In the genomic region with DNA sequence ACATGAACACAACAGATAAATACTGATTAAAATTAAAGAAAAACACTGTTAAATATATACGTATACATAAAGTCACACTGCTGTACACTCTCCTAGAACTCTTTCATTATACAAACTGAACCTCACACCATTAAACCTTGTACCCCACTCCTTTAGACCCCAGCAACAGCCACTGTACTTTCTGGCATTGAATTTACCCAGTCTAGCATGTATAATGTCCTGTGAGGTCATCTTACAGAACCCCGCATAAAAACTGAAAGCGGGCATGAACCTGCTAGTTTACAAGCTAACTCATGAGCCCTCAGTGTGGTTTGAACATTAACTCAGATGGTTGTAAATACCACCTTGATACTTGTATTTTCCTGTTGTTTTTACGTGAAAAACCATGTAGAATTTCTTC, we compare ENCODE assay signal across 31 mouse cellular contexts.
DNase-seq lines count a peak whose midpoint lies in the region; ATAC-seq and TF ChIP-seq lines count a peak whose summit lies in the region.
"Had no signal": no experiment of that assay in that cellular context is flagged by ENCODE, and none has a peak within 500 bp of the region (broad histone marks: within the 10 kb centered on the region; RNA-seq: fewer than 3 reads in every experiment).

No protein-coding gene starts in this region.

- no peak for TF ChIP-seq CTCF in brain, embryonic 14.5 days (IDR thresholded peaks at IDR 0.05; ENCODE audit: borderline replicate concordance, extremely low read depth, insufficient read depth, insufficient read length)

- no peak overlapping the region for H3K9ac ChIP-seq in forebrain, embryonic 12.5 days
- H3K9ac ChIP-seq in kidney, embryonic 15.5 days: no peak overlapping the region
- H3K9ac ChIP-seq: embryonic facial prominence, embryonic 13.5 days; heart, embryonic 12.5 days; heart, embryonic 15.5 days; hindbrain, embryonic 13.5 days; intestine, embryonic 15.5 days had no signal

- no peak overlapping the region for H3K27ac ChIP-seq in forebrain, embryonic 12.5 days
- no peak overlapping the region for H3K27ac ChIP-seq in forebrain, embryonic 10.5 days
- H3K27ac ChIP-seq in kidney, embryonic 15.5 days: 0 out of 2 replicates have a peak overlapping the region, but pooled peaks have one; percentile 34
- H3K27ac ChIP-seq: embryonic facial prominence, embryonic 10.5 days; embryonic facial prominence, embryonic 13.5 days; gastrocnemius, adult 2 months; heart, embryonic 15.5 days; hindbrain, embryonic 10.5 days; hindbrain, embryonic 13.5 days; intestine, embryonic 15.5 days had no signal

- no peak for DNase-seq in forebrain, embryonic 10.5 days (ENCODE audit: extremely low spot score, low spot score)
- no peak for DNase-seq in kidney, postnatal 10 days
- DNase-seq in brain, embryonic 14.5 days (ENCODE audit: low read depth): peak; percentile 55
- DNase-seq in retina, postnatal 1 day: peak; percentile 51
- DNase-seq in urinary bladder, postnatal 36 days (ENCODE audit: low spot score in 2 of 2): no peak
- DNase-seq: adrenal gland, adult 2 months; adrenal gland, postnatal 14 days; B cell, adult 2 months; cerebellum, adult 11-12 months; cerebellum, adult 8-10 months; cerebellum, postnatal 10 days; cerebellum, postnatal 36 days; embryo, embryonic 11 days; gastrocnemius, adult 2 months; gastrocnemius, postnatal 14 days; heart, adult 11 months; heart, postnatal 10 days; heart, postnatal 36 days had no signal

- 0 out of 2 replicates have a peak, but pooled peaks cover 3% of the 10 kb centered on the region for H3K4me1 ChIP-seq in forebrain, embryonic 12.5 days
- 0 out of 2 replicates have a peak, but pooled peaks cover 5% of the 10 kb centered on the region for H3K4me1 ChIP-seq in forebrain, embryonic 10.5 days
- H3K4me1 ChIP-seq in kidney, embryonic 15.5 days: 0 out of 2 replicates have a peak, but pooled peaks cover 4% of the 10 kb centered on the region
- H3K4me1 ChIP-seq: embryonic facial prominence, embryonic 10.5 days; embryonic facial prominence, embryonic 13.5 days; heart, embryonic 12.5 days; heart, embryonic 15.5 days; hindbrain, embryonic 13.5 days; intestine, embryonic 15.5 days had no signal

- WGBS in forebrain, embryonic 12.5 days: 69% methylated on average over 4 of the region's 4 CpGs
- WGBS in forebrain, embryonic 10.5 days: 87% methylated on average over 4 of the region's 4 CpGs
- 74% methylated on average over 4 of the region's 4 CpGs for WGBS in kidney, embryonic 15.5 days

- H3K36me3 ChIP-seq in forebrain, embryonic 12.5 days (replicated peaks): no peaks in the 10 kb centered on the region
- 0 out of 2 replicates have a peak, but pooled peaks cover 3% of the 10 kb centered on the region for H3K36me3 ChIP-seq in forebrain, embryonic 10.5 days (replicated peaks)
- peaks cover 65% of the 10 kb centered on the region for H3K36me3 ChIP-seq in kidney, embryonic 15.5 days
- H3K36me3 ChIP-seq: G1E; hindbrain, embryonic 13.5 days; intestine, embryonic 15.5 days had no signal

- no peaks in the 10 kb centered on the region for H3K9me3 ChIP-seq in forebrain, embryonic 12.5 days
- no peaks in the 10 kb centered on the region for H3K9me3 ChIP-seq in forebrain, embryonic 10.5 days
- H3K9me3 ChIP-seq in kidney, embryonic 15.5 days (replicated peaks): no peaks in the 10 kb centered on the region
- H3K9me3 ChIP-seq: embryonic facial prominence, embryonic 10.5 days; embryonic facial prominence, embryonic 13.5 days; heart, embryonic 12.5 days; heart, embryonic 15.5 days; hindbrain, embryonic 10.5 days; hindbrain, embryonic 13.5 days; intestine, embryonic 15.5 days had no signal

- TF ChIP-seq POLR2A in brain, embryonic 14.5 days (IDR thresholded peaks at IDR 0.05; ENCODE audit: borderline replicate concordance, extremely low read depth, insufficient read depth, insufficient read length, poor library complexity, severe bottlenecking): no peak

- H3K27me3 ChIP-seq in forebrain, embryonic 12.5 days: no peaks in the 10 kb centered on the region
- no peaks in the 10 kb centered on the region for H3K27me3 ChIP-seq in forebrain, embryonic 10.5 days (ENCODE audit: poor library complexity, severe bottlenecking)
- no peaks in the 10 kb centered on the region for H3K27me3 ChIP-seq in kidney, embryonic 15.5 days
- H3K27me3 ChIP-seq: CH12.LX; embryonic facial prominence, embryonic 13.5 days; heart, embryonic 12.5 days; heart, embryonic 15.5 days; hindbrain, embryonic 13.5 days; intestine, embryonic 15.5 days had no signal

- ATAC-seq in forebrain, embryonic 12.5 days (ENCODE audit: low FRiP score): peak; percentile 49; the same call in 1 of the 2 replicates
- ATAC-seq in kidney, embryonic 15.5 days (replicated peaks; ENCODE audit: low FRiP score): no peak
- ATAC-seq: hindbrain, embryonic 16.5 days; intestine, embryonic 15.5 days had no signal

- H3K4me2 ChIP-seq in forebrain, embryonic 12.5 days: no peak overlapping the region
- H3K4me2 ChIP-seq in kidney, embryonic 15.5 days: no peak overlapping the region
- H3K4me2 ChIP-seq: embryonic facial prominence, embryonic 13.5 days; heart, embryonic 12.5 days; heart, embryonic 15.5 days; hindbrain, embryonic 13.5 days; intestine, embryonic 15.5 days had no signal

- no peak overlapping the region for H3K4me3 ChIP-seq in forebrain, embryonic 12.5 days (replicated peaks)
- no peak overlapping the region for H3K4me3 ChIP-seq in forebrain, embryonic 10.5 days
- no peak overlapping the region for H3K4me3 ChIP-seq in kidney, embryonic 15.5 days (replicated peaks)
- H3K4me3 ChIP-seq: embryonic facial prominence, embryonic 10.5 days; embryonic facial prominence, embryonic 13.5 days; erythroblast, embryonic 14.5 days; gastrocnemius, adult 2 months; heart, embryonic 12.5 days; heart, embryonic 15.5 days; hindbrain, embryonic 10.5 days; hindbrain, embryonic 13.5 days; intestine, embryonic 15.5 days had no signal

Comparison
In these comparisons a context has a peak if more than half of its experiments do, and no peak if none do; other contexts are left out.
1. DNase-seq: peak in brain, embryonic 14.5 days (single experiment) and retina, postnatal 1 day (single experiment); none in forebrain, embryonic 10.5 days (single experiment), kidney, postnatal 10 days (single experiment) and urinary bladder, postnatal 36 days (0 of 2).